Mouse (Mus musculus) hindbrain, embryonic 12.5 days (tissue): ENCODE measurements around the gene Rnf5. TPM values are rescaled to one million over a fixed set of nuclear protein-coding genes. Genes with fewer than 3 reads are reported as not detected.

ENCODE experiments used
- ATAC-seq: fragments of 200-750 bp; cut with Nextera tagmentation; 2 replicates; pipeline ENCODE4 v1.8.0; 2017; ENCODE audit warnings: moderate TSS enrichment; ENCODE audit not compliant: low FRiP score
- H3K27ac ChIP-seq: fragments of 300-500 bp; sonication (generic); 2 replicates; pipeline ENCODE4 v1.5.1; 2016; ENCODE audit warnings: mild to moderate bottlenecking
- H3K27me3 ChIP-seq: fragments of 300-500 bp; sonication (generic); 2 replicates; pipeline ENCODE4 v1.6.1; 2016; ENCODE audit warnings: mild to moderate bottlenecking
- H3K36me3 ChIP-seq: fragments of 300-500 bp; sonication (generic); 2 replicates; pipeline ENCODE4 v1.6.1; 2016; ENCODE audit warnings: mild to moderate bottlenecking
- H3K4me1 ChIP-seq: fragments of 300-500 bp; sonication (generic); 2 replicates; pipeline ENCODE4 v1.6.1; 2016
- H3K4me2 ChIP-seq: fragments of 300-500 bp; sonication (generic); replicated peaks from 2 replicates; pipeline ENCODE4 v1.6.1; 2016; ENCODE audit warnings: mild to moderate bottlenecking
- H3K4me3 ChIP-seq: fragments of 300-500 bp; sonication (generic); 2 replicates; pipeline ENCODE4 v1.5.1; 2016; ENCODE audit warnings: mild to moderate bottlenecking
- H3K9ac ChIP-seq: fragments of 300-500 bp; sonication (generic); 2 replicates; pipeline ENCODE4 v1.6.1; 2016; ENCODE audit warnings: mild to moderate bottlenecking, moderate library complexity
- H3K9me3 ChIP-seq: fragments of 300-500 bp; sonication (generic); replicated peaks from 2 replicates; pipeline ENCODE4 v1.6.1; 2016; ENCODE audit warnings: mild to moderate bottlenecking
- whole genome bisulfite sequencing: fragments of 180-500 bp; shearing (Covaris S2); methylation state at CpG from one replicate; pipeline ENCODE4 v1.1.7; 2016; 5-methylcytosine and 5-hydroxymethylcytosine counted together
- polyA plus RNA-seq: library from polyadenylated mRNA; unstranded; fragments of >200 nt; fragmentation: Nextera tagmentation; extraction: Ambion mirVana; gene quantifications from 2 replicates; pipeline ENCODE4 v1.2.1, GENCODE M21; 2016

The Rnf5 gene
- polyA plus RNA-seq: 214 and 228 TPM in 2 replicates

DNA sequence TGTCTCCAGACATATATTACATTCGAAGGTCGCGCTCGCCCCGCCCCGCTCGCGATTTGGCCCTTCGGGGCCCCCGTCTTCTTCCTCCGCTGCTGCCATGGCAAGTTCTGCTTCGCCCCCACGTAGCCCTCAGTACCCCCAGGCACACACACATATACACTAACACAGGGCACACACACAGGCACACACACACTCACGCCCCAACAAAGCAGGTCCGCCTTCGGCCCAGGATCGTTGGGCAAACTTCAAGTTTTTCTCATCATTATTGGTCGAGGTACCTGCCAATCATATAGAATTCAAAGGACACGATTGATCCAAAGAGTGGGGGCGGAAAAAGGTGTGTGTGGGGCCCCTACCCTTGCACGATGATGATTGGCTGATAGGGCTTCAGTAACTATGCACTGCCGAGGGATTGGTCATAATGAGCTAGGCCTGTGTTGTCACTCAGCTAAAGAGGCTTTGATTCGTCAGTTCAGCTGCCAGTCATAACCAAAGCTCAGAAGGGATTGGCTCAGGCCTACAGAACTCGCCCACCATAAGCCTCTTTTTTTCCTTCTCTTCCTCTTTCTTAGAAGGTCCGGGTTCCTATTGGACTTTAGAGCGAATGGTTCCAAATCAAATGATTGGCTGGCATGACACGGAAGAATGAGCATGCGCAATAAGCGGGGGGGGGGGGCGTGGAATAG lies at the start of gene Rnf5:
Rnf5 (minus strand) TSS at position 316 of the 686 bp plus-strand sequence.
- Histone ChIP-seq H3K4me2 (peak within 1 kb of the TSS; percentile 98), H3K36me3 (peaks cover 18% of the 10 kb centered on the region), H3K9me3 (no peaks in the 10 kb centered on the region), H3K9ac (peak within 1 kb of the TSS; percentile 100), H3K4me3 (peak within 1 kb of the TSS; percentile 96), H3K4me1 (peaks cover 42% of the 10 kb centered on the region), H3K27me3 (no peaks in the 10 kb centered on the region), H3K27ac (peak within 1 kb of the TSS; percentile 94)
- peak; percentile 95 for ATAC-seq
- WGBS: under 1% methylated on average over 30 of the region's 30 CpGs

DNA sequence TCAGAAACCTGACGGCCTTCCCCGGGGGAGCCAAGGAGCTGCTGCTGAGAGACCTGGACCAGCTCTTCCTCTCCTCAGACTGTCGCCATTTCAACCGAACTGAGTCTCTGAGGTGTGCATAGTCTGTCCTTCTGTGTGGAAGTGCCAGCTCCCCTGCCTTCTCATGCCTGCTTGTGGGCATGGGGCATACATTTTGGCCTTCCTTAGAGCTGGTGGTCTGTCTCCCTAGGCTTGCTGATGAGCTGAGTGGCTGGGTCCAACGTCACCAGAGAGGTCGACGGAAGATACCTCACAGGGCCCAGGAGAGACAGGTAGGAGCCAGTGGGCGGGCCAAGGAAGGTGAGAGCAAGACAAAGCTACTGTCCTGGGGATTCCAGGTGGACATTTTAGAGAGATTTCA lies 49.5 kb upstream of the Rnf5 start:
- no peak for ATAC-seq
- no peaks in the 10 kb centered on the region for H3K9me3 ChIP-seq
- no peak overlapping the region for H3K4me3 ChIP-seq
- H3K9ac ChIP-seq: no peak overlapping the region
- peaks cover 10% of the 10 kb centered on the region for H3K4me1 ChIP-seq
- no peak overlapping the region for H3K4me2 ChIP-seq
- no peaks in the 10 kb centered on the region for H3K27me3 ChIP-seq
- H3K27ac ChIP-seq: no peak overlapping the region
- H3K36me3 ChIP-seq: peaks cover 61% of the 10 kb centered on the region
- WGBS: 94% methylated on average over 8 of the region's 8 CpGs

DNA sequence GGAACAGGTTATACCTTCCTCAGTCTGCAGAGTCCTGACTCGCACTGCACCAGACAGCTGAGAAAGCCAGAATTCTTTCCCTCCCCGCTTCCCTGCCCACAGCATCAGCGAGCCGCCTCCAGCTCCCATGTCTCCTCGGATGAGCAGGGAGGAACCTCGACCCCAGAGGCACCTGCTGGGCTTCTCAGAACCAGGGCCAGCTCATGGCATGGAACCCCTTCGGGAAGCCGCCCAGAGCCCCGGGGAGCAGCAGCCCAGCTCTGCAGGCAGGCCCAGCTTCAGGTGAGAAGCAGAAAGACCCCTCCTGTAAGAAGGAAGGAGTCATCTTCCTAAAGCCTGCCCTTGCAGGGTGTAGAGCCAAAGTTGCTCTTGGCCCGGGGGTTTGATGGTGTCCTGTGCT lies 49.1 kb upstream of the Rnf5 start:
- Histone ChIP-seq H3K4me3 (no peak overlapping the region), H3K4me1 (peaks cover 14% of the 10 kb centered on the region), H3K9ac (no peak overlapping the region), H3K4me2 (no peak overlapping the region), H3K27me3 (no peaks in the 10 kb centered on the region), H3K36me3 (peaks cover 61% of the 10 kb centered on the region), H3K27ac (no peak overlapping the region), H3K9me3 (no peaks in the 10 kb centered on the region)
- no peak for ATAC-seq
- WGBS: 91% methylated on average over 10 of the region's 10 CpGs

- no peak for ATAC-seq
- Histone ChIP-seq H3K27me3 (no peaks in the 10 kb centered on the region), H3K9me3 (no peaks in the 10 kb centered on the region), H3K9ac (no peak overlapping the region), H3K4me3 (no peak overlapping the region), H3K36me3 (peaks cover 61% of the 10 kb centered on the region), H3K4me2 (no peak overlapping the region), H3K27ac (no peak overlapping the region), H3K4me1 (peaks cover 14% of the 10 kb centered on the region)
- WGBS: 49% methylated on average over 19 of the region's 19 CpGs
Observed at GRCm38 (mm10) chr17:34651507-34652221, 48.2 kb upstream of the Rnf5 start.

DNA sequence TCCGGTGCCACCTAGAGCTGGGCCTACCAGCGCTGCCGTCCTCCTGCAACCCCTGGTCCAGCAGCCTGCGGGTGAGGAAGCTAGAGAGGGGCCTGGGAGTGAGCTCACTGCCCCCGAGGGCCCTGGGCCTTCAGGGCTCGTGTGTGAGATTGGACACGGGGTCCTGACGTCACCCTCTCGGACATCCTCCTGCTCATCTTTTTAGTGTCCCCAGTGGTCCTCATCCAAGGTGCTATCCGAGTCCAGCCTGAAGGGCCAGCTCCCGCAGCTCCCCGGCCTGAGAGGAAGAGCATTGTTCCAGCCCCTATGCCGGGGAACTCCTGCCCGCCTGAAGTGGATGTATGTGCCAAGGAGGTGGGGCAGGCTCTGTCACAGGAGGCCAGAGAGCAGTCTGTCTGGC lies 47.3 kb upstream of the Rnf5 start:
- ATAC-seq: no peak
- Histone ChIP-seq H3K9me3 (no peaks in the 10 kb centered on the region), H3K4me3 (no peak overlapping the region), H3K27me3 (no peaks in the 10 kb centered on the region), H3K36me3 (peaks cover 61% of the 10 kb centered on the region), H3K9ac (no peak overlapping the region; the same call in 1 of the 2 replicates), H3K4me1 (peaks cover 20% of the 10 kb centered on the region), H3K27ac (no peak overlapping the region), H3K4me2 (no peak overlapping the region)
- 93% methylated on average over 14 of the region's 14 CpGs for WGBS

- WGBS: 88% methylated on average over 18 of the region's 18 CpGs
- ATAC-seq: no peak
- H3K4me2 ChIP-seq: no peak overlapping the region
- H3K4me1 ChIP-seq: peaks cover 31% of the 10 kb centered on the region
- no peak overlapping the region for H3K4me3 ChIP-seq
- no peaks in the 10 kb centered on the region for H3K27me3 ChIP-seq
- peaks cover 52% of the 10 kb centered on the region for H3K36me3 ChIP-seq
- H3K27ac ChIP-seq: no peak overlapping the region
- no peak overlapping the region for H3K9ac ChIP-seq
- H3K9me3 ChIP-seq: no peaks in the 10 kb centered on the region
Observed at GRCm38 (mm10) chr17:34649106-34649864, 45.8 kb upstream of the Rnf5 start.

DNA sequence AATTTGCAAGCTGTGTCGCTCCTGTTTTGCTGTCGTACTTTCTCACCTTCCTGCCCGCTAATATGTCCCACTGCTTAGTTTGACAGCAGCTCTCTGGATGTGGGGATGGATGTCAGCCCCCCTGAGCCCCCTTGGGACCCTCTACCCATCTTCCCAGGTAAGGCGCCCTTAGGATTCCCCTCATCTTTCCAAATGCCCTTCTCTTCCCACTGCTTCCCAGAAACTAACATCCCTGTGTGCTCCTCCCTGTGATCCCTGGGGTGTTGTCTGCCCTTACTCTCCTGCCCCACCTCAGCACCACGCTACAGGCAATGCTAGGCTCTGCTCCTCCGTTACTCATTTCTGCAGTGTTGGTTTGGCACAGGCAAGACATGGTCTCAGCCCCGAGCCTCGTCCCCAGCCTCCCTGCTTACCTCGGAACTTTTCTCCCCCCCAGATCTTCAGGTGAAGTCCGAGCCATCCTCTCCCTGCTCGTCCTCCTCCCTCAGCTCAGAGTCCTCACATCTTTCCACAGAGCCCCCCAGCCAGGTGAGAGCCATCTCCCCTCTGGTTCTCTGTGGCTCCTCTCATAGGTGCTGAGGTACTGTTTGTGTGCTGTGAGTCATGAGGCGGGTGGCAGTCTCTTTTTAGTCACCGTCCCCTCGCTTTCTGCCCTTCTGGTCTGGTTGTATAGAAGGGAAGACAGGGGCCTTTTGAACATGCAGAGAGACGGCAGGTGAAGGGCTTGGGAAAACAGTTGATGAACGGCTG lies 44.8 kb upstream of the Rnf5 start:
- H3K27me3 ChIP-seq: no peaks in the 10 kb centered on the region
- peak overlapping the region; percentile 95 for H3K9ac ChIP-seq
- H3K9me3 ChIP-seq: no peaks in the 10 kb centered on the region
- peak overlapping the region; percentile 86 for H3K4me2 ChIP-seq
- H3K27ac ChIP-seq: no peak overlapping the region
- peaks cover 31% of the 10 kb centered on the region for H3K4me1 ChIP-seq
- WGBS: 84% methylated on average over 16 of the region's 16 CpGs
- H3K36me3 ChIP-seq: peaks cover 44% of the 10 kb centered on the region
- ATAC-seq: no peak
- peak overlapping the region; percentile 96 for H3K4me3 ChIP-seq

DNA sequence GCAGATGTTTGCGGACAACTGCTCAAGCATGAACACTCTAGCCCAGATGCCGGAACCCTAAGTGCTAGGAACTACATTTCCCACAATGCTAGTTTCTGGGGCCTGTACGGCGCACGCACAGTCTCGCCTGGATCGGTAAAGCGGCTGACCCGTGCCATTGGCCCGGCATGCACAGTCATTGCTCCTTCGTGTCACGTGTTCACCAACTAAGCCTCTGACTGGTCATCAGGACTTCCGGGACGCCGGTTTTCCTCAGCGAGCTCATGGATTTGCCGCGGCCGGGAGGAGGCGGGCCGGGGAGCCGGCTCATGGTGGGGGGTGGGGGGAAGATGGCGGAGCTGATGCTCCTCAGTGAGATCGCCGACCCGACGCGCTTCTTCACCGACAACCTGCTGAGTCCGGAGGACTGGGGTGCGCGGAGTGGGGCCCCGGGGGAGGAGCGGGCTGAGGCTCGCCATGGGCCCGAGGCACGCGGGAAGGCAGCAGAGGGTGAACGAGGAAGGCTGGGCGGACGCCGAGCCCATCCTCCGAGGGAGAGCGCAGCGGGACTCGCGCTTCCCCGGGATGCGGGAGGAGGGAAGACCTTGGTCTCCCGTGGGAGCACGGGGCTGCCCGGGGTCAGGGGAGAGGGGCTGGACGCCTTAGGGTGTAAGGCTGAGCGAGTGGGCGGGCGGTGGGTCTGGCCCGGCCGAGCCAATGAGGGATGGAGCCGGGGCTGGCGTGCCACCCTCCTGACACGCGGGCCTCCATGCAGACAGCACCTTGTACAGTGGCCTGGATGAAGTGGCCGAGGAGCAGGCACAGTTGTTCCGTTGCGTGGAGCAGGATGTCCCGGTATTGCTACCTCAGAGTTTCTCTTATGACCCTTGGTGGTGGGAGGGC lies 43.7 kb upstream of the Rnf5 start, which contains the start of gene Atf6b:
Atf6b (plus strand) TSS at position 241 of the 882 bp plus-strand sequence.
- H3K9me3 ChIP-seq: no peaks in the 10 kb centered on the region
- peak; percentile 97 for ATAC-seq
- H3K4me1 ChIP-seq: peaks cover 31% of the 10 kb centered on the region
- H3K9ac ChIP-seq: peak within 1 kb of the TSS; percentile 95
- no peaks in the 10 kb centered on the region for H3K27me3 ChIP-seq
- H3K4me2 ChIP-seq: peak within 1 kb of the TSS; percentile 86
- peaks cover 32% of the 10 kb centered on the region for H3K36me3 ChIP-seq
- WGBS: 2% methylated on average over 62 of the region's 66 CpGs
- H3K4me3 ChIP-seq: peak within 1 kb of the TSS; percentile 96
- peak within 1 kb of the TSS; percentile 76; the same call in 1 of the 2 replicates for H3K27ac ChIP-seq

GRCm38 (mm10) chr17:34645831-34646511 lies 42.5 kb upstream of the Rnf5 start:
- Histone ChIP-seq H3K4me1 (peaks cover 37% of the 10 kb centered on the region), H3K36me3 (peaks cover 21% of the 10 kb centered on the region), H3K9ac (no peak overlapping the region), H3K4me3 (peak overlapping the region; percentile 96; the same call in 1 of the 2 replicates), H3K4me2 (peak overlapping the region; percentile 73; the same call in 1 of the 2 replicates), H3K9me3 (no peaks in the 10 kb centered on the region), H3K27ac (no peak overlapping the region), H3K27me3 (no peaks in the 10 kb centered on the region)
- ATAC-seq: no peak
- WGBS: 90% methylated on average over 30 of the region's 30 CpGs

DNA sequence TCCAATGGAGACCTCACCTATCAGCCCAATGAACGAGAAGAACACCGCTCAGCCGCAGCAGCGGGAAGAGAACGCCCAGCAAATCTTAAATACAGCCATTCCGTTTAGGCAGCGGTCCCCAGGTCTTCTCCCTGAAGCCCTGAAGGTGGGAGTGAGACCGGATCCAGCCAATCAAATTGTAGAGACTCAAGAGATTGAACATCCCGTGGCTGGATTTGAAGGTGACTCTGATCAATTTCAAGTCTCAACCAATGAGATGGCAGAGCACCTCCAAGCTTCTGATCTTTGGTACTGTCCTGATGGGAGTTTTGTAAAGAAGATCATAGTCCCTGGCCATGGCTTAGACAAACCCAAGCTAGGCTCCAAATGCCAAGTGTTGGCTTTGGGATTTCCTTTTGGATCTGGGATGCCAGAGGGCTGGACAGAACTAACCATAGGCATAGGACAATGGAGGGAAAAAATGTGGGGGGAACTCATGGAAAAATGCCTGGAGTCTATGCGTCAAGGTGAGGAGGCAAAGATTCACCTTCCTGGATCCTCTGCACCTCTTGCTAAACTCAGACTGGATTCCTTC lies 41.9 kb upstream of the Rnf5 start:
- Histone ChIP-seq H3K4me3 (peak overlapping the region; percentile 60), H3K4me1 (peaks cover 43% of the 10 kb centered on the region), H3K9me3 (no peaks in the 10 kb centered on the region), H3K27ac (no peak overlapping the region), H3K27me3 (no peaks in the 10 kb centered on the region), H3K36me3 (peaks cover 14% of the 10 kb centered on the region), H3K4me2 (peak overlapping the region; percentile 73), H3K9ac (peak overlapping the region; percentile 74)
- no peak for ATAC-seq
- 44% methylated on average over 10 of the region's 10 CpGs for WGBS
